Mouse (Mus musculus): ENCODE results near the gene Sftpa1.

DNA sequence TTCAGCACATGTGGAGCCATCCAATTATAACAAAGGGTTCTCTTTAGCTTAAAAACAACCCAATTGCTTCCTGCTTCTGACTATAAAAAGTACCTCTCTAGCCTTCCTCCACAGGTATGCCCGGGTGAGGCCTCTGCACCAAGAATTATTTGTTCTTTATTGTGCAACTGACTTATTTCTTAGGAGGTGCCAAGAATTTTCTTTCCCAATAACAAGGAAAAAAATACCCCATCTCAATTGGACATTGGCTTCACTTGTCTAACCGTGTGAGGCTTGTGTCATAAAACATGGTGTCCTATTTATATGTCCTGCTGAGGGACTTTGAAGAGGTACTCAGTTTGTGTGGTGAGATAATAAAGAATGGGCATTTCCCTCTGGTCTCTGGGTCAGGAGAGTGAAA, 38.9 kb downstream of the Sftpa1 start:
- TF ChIP-seq CTCF (IDR thresholded peaks at IDR 0.05; ENCODE audit: low read depth, low read length) (no peak), POLR2A (IDR thresholded peaks at IDR 0.05; ENCODE audit: extremely low read depth, insufficient read depth, low read length) (no peak)

All from liver, adult 2 months (tissue).